8 mouse cellular contexts compared by ENCODE assay signal in genomic region chr10:77252790-77253189, GRCm38 (mm10). TPM values are rescaled to one million over a fixed set of nuclear protein-coding genes. Genes with fewer than 3 reads are reported as not detected.
DNase-seq lines count a peak whose midpoint lies in the region; ATAC-seq lines count a peak whose summit lies in the region.

No protein-coding gene starts in this region.

- ATAC-seq in megakaryocyte-erythroid progenitor cell, adult 5-6 weeks (replicated peaks; ENCODE audit: low FRiP score, low TSS enrichment, poor library complexity, severe bottlenecking), result peak; percentile 72

- peak; percentile 90 for DNase-seq in adipocyte (ENCODE audit: low spot score)
- peak; percentile 71 to 85 for DNase-seq in cerebellum, postnatal 4 days (ENCODE audit: low spot score in 2 of 2)
- peak; percentile 51 to 53 for DNase-seq in gastrocnemius, adult 8-10 months (ENCODE audit: low spot score in 2 of 2)
- DNase-seq in induced T-regulatory cell, adult 2 months (ENCODE audit: low read depth), result peak; percentile 85
- peak; percentile 77 to 79 for DNase-seq in left cerebral cortex, postnatal 10 days (ENCODE audit: extremely low spot score in 1 of 2, low spot score in 2 of 2)
- DNase-seq in right cerebral cortex, postnatal 14 days, result peak; percentile 78
- DNase-seq in urinary bladder, postnatal 4 days (ENCODE audit: low spot score in 2 of 2), result peak; percentile 62 to 84

- intact Hi-C loops in left cerebral cortex, postnatal 10 days (cut with DNase I), result loop anchor here (1.0 to 5.0 kb wide), 3 partner anchors 122 to 415 kb away; no protein-coding TSS in a partner anchor

RNA-seq across cellular contexts. Expression of gene Pofut2, which starts 6.2 kb away (rescaled TPM):
- 10 to 100 TPM; 22.7 to 29.5 (median 23.8) TPM for total RNA-seq in gastrocnemius, adult 8-10 months (2022)
- total RNA-seq in left cerebral cortex, postnatal 10 days (2021), result 10 to 100 TPM; 30.0 to 33.5 TPM
- total RNA-seq in megakaryocyte-erythroid progenitor cell, adult 5-6 weeks (2014; fragmentation: Nextera tagmentation), result 18.3 and 24.5 TPM in 2 replicates
- 7.4 and 14.8 TPM in 2 replicates for total RNA-seq in megakaryocyte-erythroid progenitor cell, adult 5-6 weeks (2017)

Comparison
In these comparisons a context has a peak if more than half of its experiments do, and no peak if none do; other contexts are left out.
1. Peak in every context shown above with its lines: DNase-seq and ATAC-seq.